Mouse (Mus musculus) limb, embryonic 12.5 days (tissue): ENCODE results near the gene Cnih4. TPM values are rescaled to one million over a fixed set of nuclear protein-coding genes. Genes with fewer than 3 reads are reported as not detected.

Experiments used
- ATAC-seq: fragments of 200-750 bp; cut with Nextera tagmentation; 2 replicates; pipeline ENCODE4 v1.8.0; 2017; ENCODE audit warnings: low read depth, moderate TSS enrichment; ENCODE audit not compliant: insufficient number of reproducible peaks, insufficient read depth, low FRiP score, low TSS enrichment
- H3K27ac ChIP-seq: fragments of 300-500 bp; sonication (generic); 2 replicates; pipeline ENCODE4 v1.5.1; 2016; ENCODE audit warnings: mild to moderate bottlenecking, moderate library complexity
- H3K27me3 ChIP-seq: fragments of 300-500 bp; sonication (generic); 2 replicates; pipeline ENCODE4 v1.6.1; 2016; ENCODE audit warnings: mild to moderate bottlenecking, moderate library complexity
- H3K36me3 ChIP-seq: fragments of 300-500 bp; sonication (generic); 2 replicates; pipeline ENCODE4 v1.6.1; 2016; ENCODE audit warnings: mild to moderate bottlenecking, moderate library complexity
- H3K4me1 ChIP-seq: fragments of 300-500 bp; sonication (generic); replicated peaks from 2 replicates; pipeline ENCODE4 v1.6.1; 2016
- H3K4me2 ChIP-seq: fragments of 300-500 bp; sonication (generic); 2 replicates; pipeline ENCODE4 v1.6.1; 2016; ENCODE audit warnings: mild to moderate bottlenecking, moderate library complexity
- H3K4me3 ChIP-seq: fragments of 300-500 bp; sonication (generic); replicated peaks from 2 replicates; pipeline ENCODE4 v1.5.1; 2016; ENCODE audit warnings: mild to moderate bottlenecking
- H3K9ac ChIP-seq: fragments of 300-500 bp; sonication (generic); replicated peaks from 2 replicates; pipeline ENCODE4 v1.6.1; 2016; ENCODE audit warnings: mild to moderate bottlenecking, moderate library complexity
- H3K9me3 ChIP-seq: fragments of 300-500 bp; sonication (generic); 2 replicates; pipeline ENCODE4 v1.6.1; 2016; ENCODE audit warnings: mild to moderate bottlenecking, moderate library complexity
- WGBS: fragments of 180-500 bp; shearing (Covaris S2); methylation state at CpG from one replicate; pipeline ENCODE4 v1.1.7; 2016; 5-methylcytosine and 5-hydroxymethylcytosine counted together
- polyA plus RNA-seq: library from polyadenylated mRNA; unstranded; fragments of >200 nt; fragmentation: Nextera tagmentation; extraction: Ambion mirVana; gene quantifications from 2 replicates; pipeline ENCODE4 v1.2.1, GENCODE M21; 2016

The Cnih4 gene
- polyA plus RNA-seq: 80.8 and 82.5 TPM in 2 replicates

- peak within 1 kb of the TSS; percentile 80 for H3K4me3 ChIP-seq
- ATAC-seq: peak; percentile 100
- under 1% methylated on average over 52 of the region's 52 CpGs for WGBS
Measured at GRCm38 (mm10) chr1:181143950-181144836, at the start of gene Cnih4, which contains the start of gene Nvl. TSS of gene Cnih4 (plus strand) at chr1:181144693. TSS of gene Nvl (minus strand) at chr1:181144204.

GRCm38 (mm10) chr1:181117112-181117511 is 27.4 kb upstream of the Cnih4 start:
- H3K4me1 ChIP-seq: no peaks in the 10 kb centered on the region
- no peaks in the 10 kb centered on the region for H3K9me3 ChIP-seq
- H3K4me2 ChIP-seq: no peak overlapping the region
- H3K27me3 ChIP-seq: no peaks in the 10 kb centered on the region
- H3K36me3 ChIP-seq: peaks cover 83% of the 10 kb centered on the region
- no peak overlapping the region for H3K9ac ChIP-seq
- no peak overlapping the region for H3K4me3 ChIP-seq
- 93% methylated on average over 4 of the region's 4 CpGs for WGBS
- no peak overlapping the region for H3K27ac ChIP-seq
- ATAC-seq: no peak

More at GRCm38 (mm10) chr1:181143950-181144836, at the start of gene Cnih4, which contains the start of gene Nvl:
- Histone ChIP-seq H3K36me3 (peaks cover 30% of the 10 kb centered on the region), H3K9ac (peak within 1 kb of the TSS; percentile 72), H3K4me1 (peaks cover 21% of the 10 kb centered on the region), H3K27ac (peak within 1 kb of the TSS; percentile 92), H3K4me2 (peak within 1 kb of the TSS; percentile 72), H3K27me3 (no peaks in the 10 kb centered on the region), H3K9me3 (no peaks in the 10 kb centered on the region)

GRCm38 (mm10) chr1:181124145-181124544 is 20.3 kb upstream of the Cnih4 start:
- ATAC-seq: no peak
- Histone ChIP-seq H3K4me1 (no peaks in the 10 kb centered on the region), H3K9ac (no peak overlapping the region), H3K27ac (no peak overlapping the region), H3K4me2 (no peak overlapping the region), H3K36me3 (peaks cover 93% of the 10 kb centered on the region), H3K27me3 (no peaks in the 10 kb centered on the region), H3K4me3 (no peak overlapping the region), H3K9me3 (no peaks in the 10 kb centered on the region)
- 90% methylated on average over 2 of the region's 2 CpGs for WGBS

GRCm38 (mm10) chr1:181125916-181126315 is 18.6 kb upstream of the Cnih4 start:
- Histone ChIP-seq H3K9me3 (no peaks in the 10 kb centered on the region), H3K4me1 (no peaks in the 10 kb centered on the region), H3K9ac (no peak overlapping the region), H3K27me3 (no peaks in the 10 kb centered on the region), H3K27ac (no peak overlapping the region), H3K4me3 (no peak overlapping the region), H3K36me3 (peaks cover 94% of the 10 kb centered on the region), H3K4me2 (no peak overlapping the region)
- 98% methylated on average over 3 of the region's 3 CpGs for WGBS
- ATAC-seq: no peak

- H3K4me1 ChIP-seq: no peaks in the 10 kb centered on the region
- no peak overlapping the region for H3K9ac ChIP-seq
- no peak overlapping the region for H3K4me3 ChIP-seq
- H3K36me3 ChIP-seq: peaks cover 94% of the 10 kb centered on the region
- H3K4me2 ChIP-seq: no peak overlapping the region
- H3K9me3 ChIP-seq: no peaks in the 10 kb centered on the region
- H3K27me3 ChIP-seq: no peaks in the 10 kb centered on the region
- 95% methylated on average over 9 of the region's 9 CpGs for WGBS
- no peak for ATAC-seq
- no peak overlapping the region for H3K27ac ChIP-seq
Measured at GRCm38 (mm10) chr1:181126766-181127165, 17.7 kb upstream of the Cnih4 start.

GRCm38 (mm10) chr1:181131915-181132314 is 12.6 kb upstream of the Cnih4 start:
- no peaks in the 10 kb centered on the region for H3K4me1 ChIP-seq
- H3K27ac ChIP-seq: no peak overlapping the region
- H3K4me3 ChIP-seq: no peak overlapping the region
- H3K4me2 ChIP-seq: no peak overlapping the region
- no peak for ATAC-seq
- no peaks in the 10 kb centered on the region for H3K9me3 ChIP-seq
- 93% methylated on average over 6 of the region's 6 CpGs for WGBS
- no peak overlapping the region for H3K9ac ChIP-seq
- H3K36me3 ChIP-seq: peaks cover 94% of the 10 kb centered on the region
- H3K27me3 ChIP-seq: no peaks in the 10 kb centered on the region

- H3K36me3 ChIP-seq: peaks cover 77% of the 10 kb centered on the region
- no peak overlapping the region for H3K9ac ChIP-seq
- no peak overlapping the region for H3K27ac ChIP-seq
- H3K4me2 ChIP-seq: no peak overlapping the region
- no peaks in the 10 kb centered on the region for H3K27me3 ChIP-seq
- peaks cover 9% of the 10 kb centered on the region for H3K4me1 ChIP-seq
- no peaks in the 10 kb centered on the region for H3K9me3 ChIP-seq
- 91% methylated on average over 7 of the region's 7 CpGs for WGBS
- no peak for ATAC-seq
- H3K4me3 ChIP-seq: no peak overlapping the region
Measured at GRCm38 (mm10) chr1:181138730-181139129, 5.8 kb upstream of the Cnih4 start.

GRCm38 (mm10) chr1:181143609-181143949 is 914 bp upstream of the Cnih4 start:
- H3K9me3 ChIP-seq: no peaks in the 10 kb centered on the region
- H3K27ac ChIP-seq: peak overlapping the region; percentile 92
- ATAC-seq: peak; percentile 33
- peak overlapping the region; percentile 72 for H3K9ac ChIP-seq
- H3K4me1 ChIP-seq: peaks cover 21% of the 10 kb centered on the region
- no peaks in the 10 kb centered on the region for H3K27me3 ChIP-seq
- WGBS: under 1% methylated on average over 12 of the region's 12 CpGs
- H3K36me3 ChIP-seq: peaks cover 35% of the 10 kb centered on the region
- H3K4me2 ChIP-seq: peak overlapping the region; percentile 72
- peak overlapping the region; percentile 80 for H3K4me3 ChIP-seq

- WGBS: 8% methylated on average over 12 of the region's 12 CpGs
- H3K4me3 ChIP-seq: peak overlapping the region; percentile 80
- no peaks in the 10 kb centered on the region for H3K27me3 ChIP-seq
- H3K36me3 ChIP-seq: peaks cover 23% of the 10 kb centered on the region
- ATAC-seq: no peak
- H3K4me1 ChIP-seq: peaks cover 21% of the 10 kb centered on the region
- H3K27ac ChIP-seq: peak overlapping the region; percentile 92
- peak overlapping the region; percentile 72 for H3K4me2 ChIP-seq
- H3K9ac ChIP-seq: peak overlapping the region; percentile 72
- H3K9me3 ChIP-seq: no peaks in the 10 kb centered on the region
Measured at GRCm38 (mm10) chr1:181144966-181145365, 473 bp downstream of the Cnih4 start.

- no peak for ATAC-seq
- Histone ChIP-seq H3K27ac (no peak overlapping the region), H3K9ac (no peak overlapping the region), H3K27me3 (no peaks in the 10 kb centered on the region), H3K4me1 (peaks cover 21% of the 10 kb centered on the region), H3K4me2 (peak overlapping the region; percentile 72; the same call in 1 of the 2 replicates), H3K36me3 (peaks cover 10% of the 10 kb centered on the region; the same call in 1 of the 2 replicates), H3K9me3 (no peaks in the 10 kb centered on the region), H3K4me3 (no peak overlapping the region)
- 84% methylated on average over 2 of the region's 2 CpGs for WGBS
Measured at GRCm38 (mm10) chr1:181146187-181146586, 1.7 kb downstream of the Cnih4 start.

GRCm38 (mm10) chr1:181148540-181148939 is 4.0 kb downstream of the Cnih4 start:
- Histone ChIP-seq H3K36me3 (peaks cover 3% of the 10 kb centered on the region; the same call in 1 of the 2 replicates), H3K4me2 (no peak overlapping the region), H3K9me3 (no peaks in the 10 kb centered on the region), H3K27ac (no peak overlapping the region), H3K4me3 (no peak overlapping the region), H3K27me3 (no peaks in the 10 kb centered on the region), H3K9ac (no peak overlapping the region), H3K4me1 (peaks cover 23% of the 10 kb centered on the region)
- ATAC-seq: no peak
- WGBS: 61% methylated on average over 5 of the region's 5 CpGs
